Mouse (Mus musculus) thymus, postnatal 25 days (tissue): ENCODE results near the gene Elk3.

Experiments used
- DNase-seq: peaks from one replicate; pipeline ENCODE4 v3.0.0; 2022

Gene Elk3

GRCm38 (mm10) chr10:93231893-93232292, 79.0 kb downstream of the Elk3 start:
- no peak for DNase-seq

GRCm38 (mm10) chr10:93231490-93231889, 79.4 kb downstream of the Elk3 start:
- no peak for DNase-seq

GRCm38 (mm10) chr10:93228401-93229007, 82.4 kb downstream of the Elk3 start:
- no peak for DNase-seq

GRCm38 (mm10) chr10:93227921-93228320, 83.0 kb downstream of the Elk3 start:
- DNase-seq: peak; percentile 44

- no peak for DNase-seq
These were observed 85.2 kb downstream of the Elk3 start for GRCm38 (mm10) chr10:93225751-93226150.

GRCm38 (mm10) chr10:93215051-93215763, 95.7 kb downstream of the Elk3 start:
- no peak for DNase-seq

GRCm38 (mm10) chr10:93214251-93214650, 96.7 kb downstream of the Elk3 start:
- DNase-seq: no peak

- no peak for DNase-seq
These were observed 97.6 kb downstream of the Elk3 start for GRCm38 (mm10) chr10:93213339-93213738.

GRCm38 (mm10) chr10:93212699-93213098, 98.2 kb downstream of the Elk3 start:
- DNase-seq: no peak

- no peak for DNase-seq
These were observed 103.8 kb downstream of the Elk3 start for GRCm38 (mm10) chr10:93207176-93207575.

GRCm38 (mm10) chr10:93205287-93205956, 105.5 kb downstream of the Elk3 start:
- no peak for DNase-seq

- DNase-seq: no peak
These were observed 109.0 kb downstream of the Elk3 start for GRCm38 (mm10) chr10:93201846-93202458.

GRCm38 (mm10) chr10:93198958-93199357, 112.0 kb downstream of the Elk3 start:
- DNase-seq: no peak
